Mouse (Mus musculus) ES-E14 (cell line): Measurements from ENCODE around the gene Asic2.

ENCODE experiments used
- HCFC1 ChIP-seq: IDR thresholded peaks from 2 replicates; pipeline ENCODE4 v1.6.1; 2012; ENCODE audit warnings: low read length, inconsistent platforms, borderline replicate concordance; ENCODE audit not compliant: insufficient read depth
- MAFK ChIP-seq: IDR thresholded peaks from 2 replicates; pipeline ENCODE4 v1.6.1; 2014; ENCODE audit warnings: mild to moderate bottlenecking, low read depth, low read length, inconsistent platforms; ENCODE audit not compliant: insufficient read depth
- ZC3H11A ChIP-seq: IDR thresholded peaks from 2 replicates; pipeline ENCODE4 v1.6.1; 2012; ENCODE audit warnings: low read depth, mild to moderate bottlenecking, inconsistent platforms, low read length, borderline replicate concordance
- ZNF384 ChIP-seq: IDR thresholded peaks from 2 replicates; pipeline ENCODE4 v1.6.1; 2012; ENCODE audit warnings: low read depth, low read length, inconsistent platforms

- no peak for TF ChIP-seq HCFC1
- no peak for TF ChIP-seq MAFK
- no peak for TF ChIP-seq ZC3H11A
- TF ChIP-seq ZNF384 = no peak
Observed at GRCm38 (mm10) chr11:81146574-81147157, 821.6 kb downstream of the Asic2 start.
